Mouse (Mus musculus): ENCODE results near the gene Psma3. TPM values are rescaled to one million over a fixed set of nuclear protein-coding genes. Genes with fewer than 3 reads are reported as not detected.

Gene Psma3
- polyA plus RNA-seq, 1 experiment from 2014 or later = 656 TPM

DNA sequence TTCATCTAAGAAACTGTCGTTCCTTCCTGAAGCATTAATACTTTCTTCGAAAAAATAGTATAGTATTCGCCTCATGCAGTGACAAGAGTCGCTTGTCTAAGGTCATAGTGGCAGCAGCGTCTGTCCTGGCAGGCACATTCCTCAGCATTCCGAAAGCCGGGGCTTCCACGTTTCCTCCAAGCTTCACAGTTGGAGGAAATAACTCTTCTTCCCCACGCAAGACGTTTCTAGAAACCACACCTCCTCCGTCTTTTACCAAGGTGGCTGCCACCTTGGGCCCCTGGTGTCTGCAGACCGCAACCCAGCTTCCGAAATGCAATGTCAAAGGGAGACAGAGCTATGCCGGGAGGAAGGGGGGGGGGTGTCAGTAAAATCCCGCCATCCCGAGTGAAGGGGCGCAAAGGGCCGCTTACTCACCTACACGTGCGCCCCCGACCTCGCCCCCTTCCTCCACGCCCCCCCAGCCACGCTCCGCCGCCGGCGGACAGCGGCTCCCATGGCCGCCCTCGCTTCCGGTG lies 40.5 kb downstream of the Psma3 start:
- peaks cover 28% of the 10 kb centered on the region for H3K36me3 ChIP-seq (ENCODE audit: control insufficient read depth, insufficient read depth, low read length)
- under 1% methylated on average over 32 of the region's 32 CpGs for WGBS
- ATAC-seq (no peak), DNase-seq (ENCODE audit: low spot score) (no peak)
- no peaks in the 10 kb centered on the region for H3K27me3 ChIP-seq (replicated peaks; ENCODE audit: control insufficient read depth, insufficient read depth, low read length)
- no peaks in the 10 kb centered on the region for H3K9me3 ChIP-seq (replicated peaks; ENCODE audit: control insufficient read depth, low read length)
- peak overlapping the region; percentile 78 for H3K9ac ChIP-seq (ENCODE audit: low read length)
- H3K4me2 ChIP-seq (ENCODE audit: low read length) = peak overlapping the region; percentile 56
- H3K4me1 ChIP-seq (ENCODE audit: control insufficient read depth, insufficient read depth, low read length) = peaks cover 19% of the 10 kb centered on the region
- H3K4me3 ChIP-seq (ENCODE audit: low read depth, low read length) = peak overlapping the region; percentile 90
- H3K27ac ChIP-seq (ENCODE audit: low read depth, low read length) = peak overlapping the region; percentile 97

DNA sequence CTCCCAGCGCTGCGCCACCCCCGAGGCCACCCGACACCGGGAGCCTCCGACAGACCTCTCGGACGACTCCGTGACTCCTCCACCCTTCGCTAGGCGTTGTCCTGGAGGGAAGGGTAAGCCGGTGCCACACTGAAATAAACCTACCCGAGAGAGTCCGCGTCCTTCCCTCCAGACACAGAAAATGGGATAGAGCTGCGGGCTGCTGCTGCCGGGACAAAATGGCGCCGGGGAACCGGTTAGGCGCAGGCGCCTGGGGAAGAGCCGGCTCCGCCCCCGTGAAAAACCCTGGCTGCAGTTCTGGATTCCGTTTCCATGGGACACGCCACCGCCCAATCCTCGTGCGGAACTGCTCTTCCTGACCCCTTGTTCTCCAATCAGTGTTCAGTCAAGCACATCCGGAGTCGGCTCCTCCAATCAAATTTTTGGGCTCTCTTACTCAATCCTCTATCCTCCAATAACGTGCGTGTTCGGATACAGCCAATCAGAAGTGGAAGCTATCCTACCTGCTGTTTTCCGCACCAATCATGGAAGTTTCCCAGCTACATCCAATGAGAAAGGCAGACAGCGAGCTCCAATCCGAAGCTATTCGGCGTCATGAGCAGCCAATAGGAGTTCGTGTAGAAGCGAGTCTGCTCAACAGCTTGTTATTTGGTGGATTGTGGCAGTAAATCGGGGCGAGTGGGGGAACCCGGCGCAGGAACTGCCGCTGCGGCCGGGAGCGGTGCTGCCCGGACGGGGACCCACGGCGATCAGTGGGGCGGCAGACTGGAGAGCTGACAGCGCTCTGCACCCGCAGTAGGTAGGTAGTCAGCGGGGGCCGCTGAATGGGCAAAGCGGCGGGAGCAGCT lies 41.2 kb downstream of the Psma3 start, which contains the start of gene Arid4a:
TSS of gene Arid4a (plus strand) at position 628 of the 848 bp plus-strand sequence.
- H3K27ac ChIP-seq (ENCODE audit: low read depth, low read length) = peak within 1 kb of the TSS; percentile 97
- ATAC-seq = peak; percentile 99

DNA sequence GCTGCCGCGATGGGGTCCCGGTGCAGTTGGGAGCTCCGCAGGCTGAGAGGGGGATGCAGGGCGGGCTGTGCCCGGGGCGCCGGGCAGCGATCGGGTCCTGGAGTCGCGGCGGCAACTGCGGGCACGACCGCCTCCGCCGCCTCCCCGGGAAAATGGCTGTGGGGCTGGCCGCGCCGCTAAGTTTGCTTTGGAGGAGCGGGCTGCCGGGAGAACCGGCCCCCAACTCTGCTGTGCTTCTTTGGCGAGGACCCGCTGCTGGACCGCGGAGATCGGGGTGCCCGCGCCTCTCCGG lies 41.7 kb downstream of the Psma3 start:
- Histone ChIP-seq H3K27me3 (replicated peaks; ENCODE audit: control insufficient read depth, insufficient read depth, low read length) (no peaks in the 10 kb centered on the region), H3K9ac (ENCODE audit: low read length) (peak overlapping the region; percentile 82), H3K27ac (ENCODE audit: low read depth, low read length) (peak overlapping the region; percentile 91), H3K9me3 (replicated peaks; ENCODE audit: control insufficient read depth, low read length) (no peaks in the 10 kb centered on the region), H3K4me3 (ENCODE audit: low read depth, low read length) (peak overlapping the region; percentile 74), H3K36me3 (ENCODE audit: control insufficient read depth, insufficient read depth, low read length) (peaks cover 30% of the 10 kb centered on the region), H3K4me2 (ENCODE audit: low read length) (peak overlapping the region; percentile 78), H3K4me1 (ENCODE audit: control insufficient read depth, insufficient read depth, low read length) (peaks cover 19% of the 10 kb centered on the region)
- DNase-seq (ENCODE audit: low spot score) (no peak), ATAC-seq (no peak)
- WGBS = 0% methylated on average over 22 of the region's 33 CpGs

More for the DNA sequence above, 41.2 kb downstream of the Psma3 start, which contains the start of gene Arid4a:
- H3K4me1 ChIP-seq (ENCODE audit: control insufficient read depth, insufficient read depth, low read length) = peaks cover 19% of the 10 kb centered on the region
- peak within 1 kb of the TSS; percentile 90 for H3K4me3 ChIP-seq (ENCODE audit: low read depth, low read length)
- peak; percentile 100 for DNase-seq (ENCODE audit: low spot score)
- peak within 1 kb of the TSS; percentile 82 for H3K9ac ChIP-seq (ENCODE audit: low read length)
- no peaks in the 10 kb centered on the region for H3K9me3 ChIP-seq (replicated peaks; ENCODE audit: control insufficient read depth, low read length)
- H3K36me3 ChIP-seq (ENCODE audit: control insufficient read depth, insufficient read depth, low read length) = peaks cover 27% of the 10 kb centered on the region
- peak within 1 kb of the TSS; percentile 78 for H3K4me2 ChIP-seq (ENCODE audit: low read length)
- H3K27me3 ChIP-seq (replicated peaks; ENCODE audit: control insufficient read depth, insufficient read depth, low read length) = no peaks in the 10 kb centered on the region
- WGBS = under 1% methylated on average over 61 of the region's 61 CpGs

DNA sequence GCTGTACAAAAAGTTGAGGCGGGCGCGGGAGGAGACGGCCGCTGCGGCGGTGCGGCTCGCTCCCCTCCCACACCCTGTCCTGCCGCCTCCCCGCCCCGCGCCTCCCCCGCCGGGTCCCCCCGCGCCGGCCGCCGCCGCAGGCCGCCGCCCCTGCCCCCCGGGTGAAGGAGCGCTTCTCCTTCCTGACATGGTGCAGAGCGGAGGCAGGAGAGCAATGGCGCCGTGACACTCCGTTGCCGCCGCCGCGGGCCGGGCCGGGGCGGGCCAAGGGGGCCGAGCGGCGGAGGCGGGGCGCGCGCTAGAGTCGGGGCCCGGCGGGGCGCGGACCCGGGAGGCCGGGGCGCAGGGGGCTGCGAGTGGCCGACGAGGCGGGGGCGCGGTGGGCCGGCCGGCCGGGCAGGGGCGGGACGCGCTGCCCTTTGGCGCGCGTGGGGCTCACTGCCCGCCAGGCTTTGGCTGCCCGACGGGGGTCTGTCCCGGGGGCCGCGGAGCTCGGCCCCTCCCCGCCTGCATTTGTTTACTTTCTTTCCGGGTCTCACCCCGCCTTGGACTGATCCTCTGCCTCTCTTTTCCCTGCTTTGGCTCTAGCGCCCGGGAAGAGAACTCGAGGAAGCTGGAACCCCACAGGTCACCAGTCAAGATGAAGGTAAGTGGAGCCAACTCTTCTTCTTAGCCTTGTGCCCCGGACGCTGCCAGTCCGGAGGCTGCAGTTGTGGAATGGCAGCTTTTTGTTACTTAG lies 42.3 kb downstream of the Psma3 start:
- peak overlapping the region; percentile 91 for H3K27ac ChIP-seq (ENCODE audit: low read depth, low read length)
- peaks cover 34% of the 10 kb centered on the region for H3K36me3 ChIP-seq (ENCODE audit: control insufficient read depth, insufficient read depth, low read length)
- peaks cover 19% of the 10 kb centered on the region for H3K4me1 ChIP-seq (ENCODE audit: control insufficient read depth, insufficient read depth, low read length)
- no peaks in the 10 kb centered on the region for H3K27me3 ChIP-seq (replicated peaks; ENCODE audit: control insufficient read depth, insufficient read depth, low read length)
- H3K9ac ChIP-seq (ENCODE audit: low read length) = peak overlapping the region; percentile 82
- DNase-seq (ENCODE audit: low spot score) (peak; percentile 29), ATAC-seq (peak; percentile 11)
- H3K4me2 ChIP-seq (ENCODE audit: low read length) = peak overlapping the region; percentile 78
- H3K4me3 ChIP-seq (ENCODE audit: low read depth, low read length) = peak overlapping the region; percentile 74
- under 1% methylated on average over 31 of the region's 82 CpGs for WGBS
- H3K9me3 ChIP-seq (replicated peaks; ENCODE audit: control insufficient read depth, low read length) = no peaks in the 10 kb centered on the region

DNA sequence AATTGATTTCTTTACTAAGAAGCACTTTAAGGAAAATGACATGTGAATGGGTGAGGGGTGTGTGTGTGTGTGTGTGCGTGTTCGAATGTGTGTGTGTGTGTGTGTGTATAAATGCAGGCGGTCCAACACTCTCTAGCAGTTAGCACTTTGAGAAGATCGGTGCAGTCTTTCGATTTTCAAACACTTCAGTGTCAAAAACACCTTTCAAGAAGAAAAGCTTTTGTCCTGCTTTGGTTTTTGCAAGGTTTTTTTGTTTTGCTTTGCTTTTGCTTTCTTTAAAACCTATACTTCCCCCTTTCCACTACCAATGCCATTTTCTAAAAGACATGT lies 42.8 kb downstream of the Psma3 start:
- ATAC-seq = no peak
- WGBS = 17% methylated on average over 5 of the region's 5 CpGs
- 0 out of 2 replicates have a peak overlapping the region, but pooled peaks have one; percentile 91 for H3K27ac ChIP-seq (ENCODE audit: low read depth, low read length)

DNA sequence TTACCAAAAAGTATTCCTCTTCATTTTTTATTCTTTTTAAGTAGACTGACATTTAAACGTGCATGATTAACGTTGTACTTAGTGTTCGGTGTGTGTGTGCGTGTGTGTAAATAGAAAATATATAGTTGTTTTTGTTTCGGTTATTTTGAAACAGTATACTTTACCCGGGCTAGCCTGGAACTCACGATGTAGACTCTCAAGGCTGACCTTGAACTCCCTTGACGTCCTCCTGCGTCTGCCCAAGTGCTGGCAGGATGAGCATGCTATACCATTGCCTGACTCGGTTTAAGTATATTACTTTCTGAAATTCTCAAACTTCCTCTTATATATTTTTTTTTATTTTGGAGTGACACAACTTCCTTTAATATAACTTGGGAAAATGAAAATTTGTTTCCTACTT lies 43.4 kb downstream of the Psma3 start:
- ATAC-seq = no peak
- Histone ChIP-seq H3K9me3 (replicated peaks; ENCODE audit: control insufficient read depth, low read length) (no peaks in the 10 kb centered on the region), H3K27me3 (replicated peaks; ENCODE audit: control insufficient read depth, insufficient read depth, low read length) (no peaks in the 10 kb centered on the region), H3K27ac (ENCODE audit: low read depth, low read length) (no peak overlapping the region), H3K9ac (ENCODE audit: low read length) (no peak overlapping the region), H3K4me1 (ENCODE audit: control insufficient read depth, insufficient read depth, low read length) (peaks cover 14% of the 10 kb centered on the region), H3K4me2 (ENCODE audit: low read length) (0 out of 2 replicates have a peak overlapping the region, but pooled peaks have one; percentile 78), H3K36me3 (ENCODE audit: control insufficient read depth, insufficient read depth, low read length) (peaks cover 35% of the 10 kb centered on the region), H3K4me3 (ENCODE audit: low read depth, low read length) (0 out of 2 replicates have a peak overlapping the region, but pooled peaks have one; percentile 74)
- no peak for DNase-seq (ENCODE audit: low spot score)
- WGBS = 91% methylated on average over 10 of the region's 10 CpGs

More for the DNA sequence above, 42.8 kb downstream of the Psma3 start:
- Histone ChIP-seq H3K4me2 (ENCODE audit: low read length) (peak overlapping the region; percentile 78), H3K27me3 (replicated peaks; ENCODE audit: control insufficient read depth, insufficient read depth, low read length) (no peaks in the 10 kb centered on the region), H3K36me3 (ENCODE audit: control insufficient read depth, insufficient read depth, low read length) (peaks cover 32% of the 10 kb centered on the region), H3K4me1 (ENCODE audit: control insufficient read depth, insufficient read depth, low read length) (peaks cover 16% of the 10 kb centered on the region), H3K4me3 (ENCODE audit: low read depth, low read length) (peak overlapping the region; percentile 74), H3K9ac (ENCODE audit: low read length) (peak overlapping the region; percentile 82), H3K9me3 (replicated peaks; ENCODE audit: control insufficient read depth, low read length) (no peaks in the 10 kb centered on the region)
- no peak for DNase-seq (ENCODE audit: low spot score)

DNA sequence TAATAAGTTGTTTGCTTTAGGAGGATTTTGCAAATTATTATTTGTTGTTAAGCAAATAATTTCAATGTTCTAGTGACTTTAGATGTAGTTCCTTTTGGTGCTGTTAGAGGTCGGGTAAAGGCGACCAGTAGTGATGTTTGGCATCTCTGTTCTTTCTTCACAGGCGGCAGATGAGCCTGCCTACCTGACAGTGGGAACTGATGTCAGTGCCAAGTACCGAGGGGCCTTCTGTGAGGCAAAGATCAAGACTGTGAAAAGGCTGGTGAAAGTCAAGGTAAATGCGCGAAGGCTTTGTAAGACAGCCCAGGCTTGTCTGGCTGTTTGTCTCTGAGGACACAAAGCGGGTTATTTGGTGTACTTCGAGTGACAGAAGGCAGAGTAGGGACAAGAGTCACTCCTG lies 44.8 kb downstream of the Psma3 start:
- no peak overlapping the region for H3K9ac ChIP-seq (ENCODE audit: low read length)
- no peak for ATAC-seq

DNA sequence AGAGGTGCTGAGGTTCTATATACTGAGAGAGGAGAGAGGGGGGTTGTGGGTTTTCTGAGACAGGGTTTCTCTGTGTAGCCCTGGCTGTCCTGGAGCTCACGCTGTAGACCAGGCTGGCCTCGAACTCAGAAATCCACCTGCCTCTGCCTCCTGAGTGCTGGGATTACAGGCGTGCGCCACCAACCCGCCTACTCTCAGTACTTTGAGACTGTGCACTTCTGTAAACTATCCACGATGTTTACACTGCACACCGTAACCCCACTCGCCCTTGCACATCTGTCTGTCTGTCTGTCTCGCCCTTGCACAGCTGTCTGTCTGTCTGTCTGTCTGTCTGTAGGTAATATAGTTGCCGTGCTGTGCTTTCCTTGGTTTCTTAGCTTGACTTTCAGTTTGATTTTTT lies 50.0 kb downstream of the Psma3 start:
- no peak for ATAC-seq
- Histone ChIP-seq H3K9me3 (replicated peaks; ENCODE audit: control insufficient read depth, low read length) (no peaks in the 10 kb centered on the region), H3K4me3 (ENCODE audit: low read depth, low read length) (no peak overlapping the region), H3K4me2 (ENCODE audit: low read length) (no peak overlapping the region), H3K9ac (ENCODE audit: low read length) (no peak overlapping the region), H3K36me3 (ENCODE audit: control insufficient read depth, insufficient read depth, low read length) (peaks cover 85% of the 10 kb centered on the region), H3K27ac (ENCODE audit: low read depth, low read length) (no peak overlapping the region), H3K27me3 (replicated peaks; ENCODE audit: control insufficient read depth, insufficient read depth, low read length) (no peaks in the 10 kb centered on the region), H3K4me1 (ENCODE audit: control insufficient read depth, insufficient read depth, low read length) (no peaks in the 10 kb centered on the region)
- 97% methylated on average over 10 of the region's 10 CpGs for WGBS
- DNase-seq (ENCODE audit: low spot score) = no peak

More for the DNA sequence above, 44.8 kb downstream of the Psma3 start:
- peaks cover 4% of the 10 kb centered on the region for H3K4me1 ChIP-seq (ENCODE audit: control insufficient read depth, insufficient read depth, low read length)
- DNase-seq (ENCODE audit: low spot score) = no peak
- no peak overlapping the region for H3K4me3 ChIP-seq (ENCODE audit: low read depth, low read length)
- peaks cover 44% of the 10 kb centered on the region for H3K36me3 ChIP-seq (ENCODE audit: control insufficient read depth, insufficient read depth, low read length)
- H3K27ac ChIP-seq (ENCODE audit: low read depth, low read length) = no peak overlapping the region
- H3K4me2 ChIP-seq (ENCODE audit: low read length) = no peak overlapping the region
- H3K9me3 ChIP-seq (replicated peaks; ENCODE audit: control insufficient read depth, low read length) = no peaks in the 10 kb centered on the region
- H3K27me3 ChIP-seq (replicated peaks; ENCODE audit: control insufficient read depth, insufficient read depth, low read length) = no peaks in the 10 kb centered on the region
- 87% methylated on average over 8 of the region's 8 CpGs for WGBS
